Mouse (Mus musculus): ENCODE measurements around the gene Anln.
A peak's percentile ranks its signal among the peaks of the same experiment; 100 is the strongest.

Anln gene

GRCm38 (mm10) chr9:22402001-22402400, 13.0 kb upstream of the Anln start:
- DNase-seq (ENCODE audit: low spot score) = no peak

GRCm38 (mm10) chr9:22399021-22399420, 10.0 kb upstream of the Anln start:
- no peak for DNase-seq (ENCODE audit: low spot score)

GRCm38 (mm10) chr9:22394725-22395124, 5.7 kb upstream of the Anln start:
- DNase-seq (ENCODE audit: low spot score) = no peak

- no peak for DNase-seq (ENCODE audit: low spot score)
Observed at GRCm38 (mm10) chr9:22390390-22390789, 1.4 kb upstream of the Anln start.

GRCm38 (mm10) chr9:22389736-22390245, 803 bp upstream of the Anln start:
- DNase-seq (ENCODE audit: low spot score) = no peak

GRCm38 (mm10) chr9:22388401-22388980, 497 bp downstream of the Anln start:
- DNase-seq (ENCODE audit: low spot score) = no peak

- no peak for DNase-seq (ENCODE audit: low spot score)
Observed at GRCm38 (mm10) chr9:22387901-22388300, 1.1 kb downstream of the Anln start.

GRCm38 (mm10) chr9:22385890-22386289, 3.1 kb downstream of the Anln start:
- no peak for DNase-seq (ENCODE audit: low spot score)

GRCm38 (mm10) chr9:22376086-22376485, 12.9 kb downstream of the Anln start:
- DNase-seq (ENCODE audit: low spot score) = peak; percentile 28

GRCm38 (mm10) chr9:22372760-22373159, 16.2 kb downstream of the Anln start:
- DNase-seq (ENCODE audit: low spot score) = no peak

- DNase-seq (ENCODE audit: low spot score) = no peak
Observed at GRCm38 (mm10) chr9:22368030-22368429, 21.0 kb downstream of the Anln start.

GRCm38 (mm10) chr9:22366621-22367020, 22.4 kb downstream of the Anln start:
- DNase-seq (ENCODE audit: low spot score) = no peak

GRCm38 (mm10) chr9:22366221-22366620, 22.8 kb downstream of the Anln start:
- DNase-seq (ENCODE audit: low spot score) = no peak

- DNase-seq (ENCODE audit: low spot score) = no peak
Observed at GRCm38 (mm10) chr9:22360916-22361315, 28.1 kb downstream of the Anln start.

- no peak for DNase-seq (ENCODE audit: low spot score)
Observed at GRCm38 (mm10) chr9:22355919-22356318, 33.1 kb downstream of the Anln start.

GRCm38 (mm10) chr9:22353901-22354300, 35.1 kb downstream of the Anln start:
- no peak for DNase-seq (ENCODE audit: low spot score)

GRCm38 (mm10) chr9:22353465-22353864, 35.5 kb downstream of the Anln start:
- DNase-seq (ENCODE audit: low spot score) = no peak

GRCm38 (mm10) chr9:22340331-22340730, 48.7 kb downstream of the Anln start:
- DNase-seq (ENCODE audit: low spot score) = no peak

GRCm38 (mm10) chr9:22337217-22337616, 51.8 kb downstream of the Anln start:
- no peak for DNase-seq (ENCODE audit: low spot score)

- peak; percentile 61 for DNase-seq (ENCODE audit: low spot score)
Observed at GRCm38 (mm10) chr9:22327475-22328387, 61.3 kb downstream of the Anln start.

- no peak for DNase-seq (ENCODE audit: low spot score)
Observed at GRCm38 (mm10) chr9:22327099-22327474, 61.9 kb downstream of the Anln start.

GRCm38 (mm10) chr9:22324579-22324978, 64.4 kb downstream of the Anln start:
- no peak for DNase-seq (ENCODE audit: low spot score)
